Mouse (Mus musculus) monocyte, adult 2 months (primary cell): Measurements from ENCODE around the gene Traf3ip3.

ENCODE experiments used
- DNase-seq, 2 experiments: peaks; one replicate each; pipeline ENCODE4 v3.0.0; 2022; ENCODE audit warnings: low spot score in 2 of 2, low read depth in 1 of 2

Traf3ip3 gene

GRCm38 (mm10) chr1:193201383-193201778, at the start of gene Traf3ip3:
Gene Traf3ip3, minus strand, starts transcription at chr1:193201703.
- DNase-seq = peak; percentile 73 to 78

- no peak for DNase-seq
Measured at GRCm38 (mm10) chr1:193250026-193250425, 48.5 kb upstream of the Traf3ip3 start.

GRCm38 (mm10) chr1:193244235-193244634, 42.7 kb upstream of the Traf3ip3 start:
- no peak for DNase-seq

GRCm38 (mm10) chr1:193243571-193244193, 42.2 kb upstream of the Traf3ip3 start:
- no peak for DNase-seq

- peak; percentile 29 to 42 for DNase-seq
Measured at GRCm38 (mm10) chr1:193242863-193243262, 41.4 kb upstream of the Traf3ip3 start.

GRCm38 (mm10) chr1:193242238-193242637, 40.7 kb upstream of the Traf3ip3 start:
- peak; percentile 75 to 85 for DNase-seq

GRCm38 (mm10) chr1:193241436-193241835, 39.9 kb upstream of the Traf3ip3 start:
- no peak for DNase-seq

- DNase-seq = no peak
Measured at GRCm38 (mm10) chr1:193238426-193238825, 36.9 kb upstream of the Traf3ip3 start.

- DNase-seq = no peak
Measured at GRCm38 (mm10) chr1:193234930-193235329, 33.4 kb upstream of the Traf3ip3 start.

GRCm38 (mm10) chr1:193234130-193234645, 32.7 kb upstream of the Traf3ip3 start:
- no peak for DNase-seq

- DNase-seq = no peak
Measured at GRCm38 (mm10) chr1:193232732-193233131, 31.2 kb upstream of the Traf3ip3 start.

GRCm38 (mm10) chr1:193230935-193231334, 29.4 kb upstream of the Traf3ip3 start:
- no peak for DNase-seq

GRCm38 (mm10) chr1:193230531-193230930, 29.0 kb upstream of the Traf3ip3 start:
- DNase-seq = no peak

- no peak for DNase-seq
Measured at GRCm38 (mm10) chr1:193229570-193229969, 28.1 kb upstream of the Traf3ip3 start.

- no peak for DNase-seq
Measured at GRCm38 (mm10) chr1:193227537-193227936, 26.0 kb upstream of the Traf3ip3 start.

GRCm38 (mm10) chr1:193226724-193227522, 25.4 kb upstream of the Traf3ip3 start:
- no peak for DNase-seq

GRCm38 (mm10) chr1:193226114-193226513, 24.6 kb upstream of the Traf3ip3 start:
- DNase-seq = no peak

- DNase-seq = no peak
Measured at GRCm38 (mm10) chr1:193225531-193225930, 24.0 kb upstream of the Traf3ip3 start.

GRCm38 (mm10) chr1:193220408-193220807, 18.9 kb upstream of the Traf3ip3 start:
- DNase-seq = no peak

- DNase-seq = no peak
Measured at GRCm38 (mm10) chr1:193216000-193216399, 14.5 kb upstream of the Traf3ip3 start.

GRCm38 (mm10) chr1:193214053-193214452, 12.6 kb upstream of the Traf3ip3 start:
- no peak for DNase-seq

GRCm38 (mm10) chr1:193211371-193211770, 9.9 kb upstream of the Traf3ip3 start:
- no peak for DNase-seq
